Mouse (Mus musculus): Measurements from ENCODE around the gene Hnrnpul1. TPM values are rescaled to one million over a fixed set of nuclear protein-coding genes. Genes with fewer than 3 reads are reported as not detected.

Hnrnpul1 gene
- polyA plus RNA-seq, 2 experiments, result 26.5 to 36.5 TPM

DNA sequence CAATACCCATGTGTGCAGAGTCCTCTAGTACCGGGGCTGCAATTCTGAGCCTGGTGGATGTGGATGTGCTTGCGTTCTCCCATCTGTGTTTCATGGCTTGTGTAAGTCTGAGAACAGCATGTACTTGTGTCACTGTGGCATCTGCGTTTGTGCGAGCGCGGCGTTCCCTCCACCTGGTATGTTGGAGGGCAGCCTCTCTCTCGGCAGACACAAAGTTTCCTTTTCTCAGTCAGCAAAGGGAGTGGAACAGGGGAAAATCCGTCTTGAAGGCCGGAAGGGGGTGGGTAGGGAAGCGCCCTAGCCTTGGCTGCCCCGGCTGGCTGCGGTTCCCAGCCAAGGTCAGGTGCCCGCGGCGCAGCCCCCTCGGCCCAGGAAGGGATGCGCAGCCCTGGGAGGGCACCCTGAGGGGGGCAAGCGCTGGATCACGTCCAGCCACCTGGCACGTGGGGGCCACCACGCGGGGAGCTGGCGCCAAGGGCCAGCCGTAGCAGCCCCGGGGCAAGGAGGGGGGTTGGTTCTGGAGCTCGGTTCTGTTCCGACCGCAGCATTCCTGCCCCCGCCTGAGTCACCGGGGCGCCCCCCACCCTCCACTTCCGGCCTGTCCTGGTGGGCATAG is 26.9 kb upstream of the Hnrnpul1 start:
- Histone ChIP-seq H3K4me2 (ENCODE audit: low read depth) (peak overlapping the region; percentile 60), H3K27me3 (ENCODE audit: control insufficient read depth, insufficient read depth, low read length) (no peaks in the 10 kb centered on the region), H3K36me3 (replicated peaks; ENCODE audit: control insufficient read depth, insufficient read depth, low read depth) (no peaks in the 10 kb centered on the region), H3K4me1 (replicated peaks; ENCODE audit: control insufficient read depth in 2 of 2, insufficient read depth in 2 of 2, low read length in 1 of 2) (peaks cover 0 to 22% of the 10 kb centered on the region in 2 experiments; a peak in 2 of 4 replicates), H3K9ac (replicated peaks) (peak overlapping the region; percentile 47; the same call in 1 of the 2 replicates), H3K4me3 (ENCODE audit: insufficient read depth in 1 of 2, low read depth in 2 of 2, low read length in 2 of 2) (peak overlapping the region in 1 of 2 experiments; percentile 35; a peak in 2 of 4 replicates), H3K9me3 (ENCODE audit: control insufficient read depth, low read length) (no peaks in the 10 kb centered on the region), H3K27ac (no peak overlapping the region)
- TF ChIP-seq EP300 (IDR thresholded peaks at IDR 0.05; ENCODE audit: low read depth) (no peak), CTCF (IDR thresholded peaks at IDR 0.05; ENCODE audit: low read depth) (no peak)
- DNase-seq (ENCODE audit: low read depth in 3 of 3, low spot score in 3 of 3), result no peak
- ATAC-seq (ENCODE audit: insufficient read depth), result 0 out of 2 replicates have a peak, but pooled peaks have one; percentile 30
- WGBS (ENCODE audit: insufficient replicate concordance), result 10% methylated on average over 33 of the region's 33 CpGs

DNA sequence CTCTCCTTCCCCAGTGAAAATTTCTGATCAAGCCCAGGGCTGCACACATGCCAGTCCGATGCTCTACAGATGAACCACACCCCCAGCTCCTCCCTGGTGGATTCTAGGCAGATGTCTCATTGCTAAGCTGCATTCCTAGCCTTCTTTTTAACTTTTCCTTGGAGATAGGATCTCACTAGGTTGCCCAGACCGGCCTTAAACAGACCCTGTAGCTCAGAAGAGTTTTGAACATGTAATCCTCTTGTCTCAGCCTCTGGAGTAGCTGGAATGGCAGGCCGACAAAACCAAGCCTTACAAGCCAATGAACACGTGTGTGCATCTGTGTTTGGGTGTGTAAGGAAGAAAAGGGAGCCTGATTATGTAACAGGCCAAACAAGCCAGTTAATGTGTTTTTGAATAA is 26.2 kb upstream of the Hnrnpul1 start:
- ATAC-seq (ENCODE audit: insufficient read depth) (0 out of 2 replicates have a peak, but pooled peaks have one; percentile 23), DNase-seq (ENCODE audit: low read depth in 3 of 3, low spot score in 3 of 3) (no peak)
- Histone ChIP-seq H3K27me3 (ENCODE audit: control insufficient read depth, insufficient read depth, low read length) (no peaks in the 10 kb centered on the region), H3K4me1 (replicated peaks; ENCODE audit: control insufficient read depth in 2 of 2, insufficient read depth in 2 of 2, low read length in 1 of 2) (peaks cover 0 to 22% of the 10 kb centered on the region in 2 experiments; a peak in 2 of 4 replicates), H3K4me2 (ENCODE audit: low read depth) (no peak overlapping the region; the same call in 1 of the 2 replicates), H3K9ac (replicated peaks) (no peak overlapping the region), H3K36me3 (replicated peaks; ENCODE audit: control insufficient read depth, insufficient read depth, low read depth) (no peaks in the 10 kb centered on the region), H3K27ac (no peak overlapping the region), H3K4me3 (ENCODE audit: insufficient read depth in 1 of 2, low read depth in 2 of 2, low read length in 2 of 2) (no peak overlapping the region), H3K9me3 (ENCODE audit: control insufficient read depth, low read length) (no peaks in the 10 kb centered on the region)
- TF ChIP-seq EP300 (IDR thresholded peaks at IDR 0.05; ENCODE audit: low read depth) (no peak), CTCF (IDR thresholded peaks at IDR 0.05; ENCODE audit: low read depth) (no peak)
- WGBS (ENCODE audit: insufficient replicate concordance), result 35% methylated on average over 4 of the region's 4 CpGs

DNA sequence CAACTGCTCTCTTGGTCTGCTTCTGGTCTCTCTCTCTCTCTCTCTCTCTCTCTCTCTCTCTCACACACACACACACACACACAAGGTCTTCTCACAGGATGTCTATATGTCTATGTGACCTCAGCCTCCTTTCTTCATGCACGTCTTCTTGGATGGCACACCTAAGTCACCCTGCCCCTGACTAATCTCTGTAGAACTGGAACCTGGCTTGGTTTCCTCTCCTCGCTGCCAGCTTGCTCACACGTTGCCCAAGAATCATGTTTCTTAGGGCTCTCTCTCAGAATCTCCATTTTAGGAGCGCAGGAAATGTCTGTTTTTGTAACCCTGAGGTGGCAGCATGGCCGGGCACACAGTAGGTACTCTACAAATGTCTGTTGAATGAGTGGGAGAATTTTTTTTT is 25.5 kb upstream of the Hnrnpul1 start:
- DNase-seq (ENCODE audit: low read depth in 3 of 3, low spot score in 3 of 3) (no peak), ATAC-seq (ENCODE audit: insufficient read depth) (no peak)
- H3K27me3 ChIP-seq (ENCODE audit: control insufficient read depth, insufficient read depth, low read length), result no peaks in the 10 kb centered on the region
- TF ChIP-seq EP300 (IDR thresholded peaks at IDR 0.05; ENCODE audit: low read depth) (no peak), CTCF (IDR thresholded peaks at IDR 0.05; ENCODE audit: low read depth) (no peak)
- no peak overlapping the region for H3K9ac ChIP-seq (replicated peaks)
- H3K27ac ChIP-seq, result no peak overlapping the region
- no peaks in the 10 kb centered on the region for H3K9me3 ChIP-seq (ENCODE audit: control insufficient read depth, low read length)
- H3K4me2 ChIP-seq (ENCODE audit: low read depth), result no peak overlapping the region
- H3K4me1 ChIP-seq (replicated peaks; ENCODE audit: control insufficient read depth in 2 of 2, insufficient read depth in 2 of 2, low read length in 1 of 2), result peaks cover 0 to 22% of the 10 kb centered on the region in 2 experiments; a peak in 2 of 4 replicates
- H3K4me3 ChIP-seq (ENCODE audit: insufficient read depth in 1 of 2, low read depth in 2 of 2, low read length in 2 of 2), result no peak overlapping the region
- H3K36me3 ChIP-seq (replicated peaks; ENCODE audit: control insufficient read depth, insufficient read depth, low read depth), result no peaks in the 10 kb centered on the region
- 71% methylated on average over 5 of the region's 5 CpGs for WGBS (ENCODE audit: insufficient replicate concordance)

DNA sequence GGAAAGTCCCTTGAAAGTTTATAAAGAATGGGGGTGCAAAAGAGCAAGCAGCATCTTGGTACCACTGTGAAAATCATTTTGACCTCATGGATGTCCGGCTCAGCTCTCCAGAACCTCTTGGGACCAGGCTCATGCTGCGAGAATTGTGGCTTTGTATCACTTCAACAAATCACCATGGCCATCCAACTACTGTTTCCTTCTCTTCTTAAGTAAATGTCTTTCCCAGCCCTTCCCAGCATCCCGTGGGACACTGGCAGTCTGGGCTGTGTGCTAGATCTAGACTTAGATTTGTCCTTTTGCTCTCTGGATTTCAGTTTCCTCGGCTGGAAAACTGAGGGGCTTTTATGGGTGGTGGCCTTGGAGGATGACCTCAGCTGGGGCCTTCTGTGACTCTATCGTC is 13.7 kb upstream of the Hnrnpul1 start:
- H3K4me1 ChIP-seq (replicated peaks; ENCODE audit: control insufficient read depth in 2 of 2, insufficient read depth in 2 of 2, low read length in 1 of 2), result peaks cover 0 to 4% of the 10 kb centered on the region in 2 experiments; a peak in 2 of 4 replicates

DNA sequence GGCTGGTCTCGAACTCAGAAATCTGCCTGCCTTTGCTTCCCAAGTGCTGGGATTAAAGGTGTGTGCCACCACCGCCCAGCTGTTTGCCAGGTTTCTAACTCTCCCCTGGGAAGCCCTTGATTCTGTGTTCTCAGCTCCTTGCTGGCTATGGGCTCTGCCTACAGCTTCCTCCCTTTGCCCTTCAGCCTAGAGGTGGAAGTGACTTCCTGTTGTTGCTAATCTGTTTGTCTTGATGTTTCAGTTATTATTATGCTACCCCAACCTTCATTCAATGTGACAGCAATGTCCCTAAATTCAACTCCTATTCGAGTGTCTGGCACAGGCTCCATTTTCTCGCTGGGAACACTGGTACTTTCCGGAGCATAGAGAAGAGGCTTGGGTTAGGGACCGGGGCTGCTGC is 11.6 kb upstream of the Hnrnpul1 start:
- H3K27ac ChIP-seq, result no peak overlapping the region
- no peak for DNase-seq (ENCODE audit: low read depth in 3 of 3, low spot score in 3 of 3)
- H3K9ac ChIP-seq (replicated peaks), result no peak overlapping the region
- ATAC-seq (ENCODE audit: insufficient read depth), result no peak
- TF ChIP-seq CTCF (IDR thresholded peaks at IDR 0.05; ENCODE audit: low read depth) (no peak), EP300 (IDR thresholded peaks at IDR 0.05; ENCODE audit: low read depth) (no peak)
- no peaks in the 10 kb centered on the region for H3K9me3 ChIP-seq (ENCODE audit: control insufficient read depth, low read length)
- 64% methylated on average over 6 of the region's 6 CpGs for WGBS (ENCODE audit: insufficient replicate concordance)
- H3K4me3 ChIP-seq (ENCODE audit: insufficient read depth in 1 of 2, low read depth in 2 of 2, low read length in 2 of 2), result no peak overlapping the region
- peaks cover 0 to 4% of the 10 kb centered on the region in 2 experiments; a peak in 2 of 4 replicates for H3K4me1 ChIP-seq (replicated peaks; ENCODE audit: control insufficient read depth in 2 of 2, insufficient read depth in 2 of 2, low read length in 1 of 2)
- H3K4me2 ChIP-seq (ENCODE audit: low read depth), result no peak overlapping the region
- no peaks in the 10 kb centered on the region for H3K27me3 ChIP-seq (ENCODE audit: control insufficient read depth, insufficient read depth, low read length)
- H3K36me3 ChIP-seq (replicated peaks; ENCODE audit: control insufficient read depth, insufficient read depth, low read depth), result no peaks in the 10 kb centered on the region

More for the DNA sequence above, 13.7 kb upstream of the Hnrnpul1 start:
- 70% methylated on average over 5 of the region's 5 CpGs for WGBS (ENCODE audit: insufficient replicate concordance)
- TF ChIP-seq CTCF (IDR thresholded peaks at IDR 0.05; ENCODE audit: low read depth) (no peak), EP300 (IDR thresholded peaks at IDR 0.05; ENCODE audit: low read depth) (no peak)
- Histone ChIP-seq H3K27ac (no peak overlapping the region), H3K4me2 (ENCODE audit: low read depth) (no peak overlapping the region), H3K27me3 (ENCODE audit: control insufficient read depth, insufficient read depth, low read length) (no peaks in the 10 kb centered on the region), H3K4me3 (ENCODE audit: insufficient read depth in 1 of 2, low read depth in 2 of 2, low read length in 2 of 2) (no peak overlapping the region), H3K9me3 (ENCODE audit: control insufficient read depth, low read length) (no peaks in the 10 kb centered on the region), H3K9ac (replicated peaks) (no peak overlapping the region), H3K36me3 (replicated peaks; ENCODE audit: control insufficient read depth, insufficient read depth, low read depth) (no peaks in the 10 kb centered on the region)
- ATAC-seq (ENCODE audit: insufficient read depth) (no peak), DNase-seq (ENCODE audit: low read depth in 3 of 3, low spot score in 3 of 3) (no peak)

Measured in liver, embryonic 14.5 days (tissue).